Comparison of ENCODE assay signal across 12 mouse cellular contexts in genomic region chr1:179107211-179107610, GRCm38 (mm10).
DNase-seq lines count a peak whose midpoint lies in the region; ATAC-seq and TF ChIP-seq lines count a peak whose summit lies in the region.
"Had no signal": no experiment of that assay in that cellular context is flagged by ENCODE, and none has a peak within 500 bp of the region (broad histone marks: within the 10 kb centered on the region; RNA-seq: fewer than 3 reads in every experiment).

No protein-coding gene starts in this region.

- no peaks in the 10 kb centered on the region for H3K27me3 ChIP-seq in cerebellum, adult 2 months (ENCODE audit: control insufficient read depth, insufficient read depth, low read length)
- H3K27me3 ChIP-seq in liver, adult 2 months (ENCODE audit: control insufficient read depth, insufficient read depth, low read length): no peaks in the 10 kb centered on the region
- H3K27me3 ChIP-seq in embryonic facial prominence, embryonic 12.5 days: no peaks in the 10 kb centered on the region
- no peaks in the 10 kb centered on the region for H3K27me3 ChIP-seq in limb, embryonic 13.5 days
- H3K27me3 ChIP-seq: liver, embryonic 15.5 days had no signal

- H3K4me2 ChIP-seq in embryonic facial prominence, embryonic 12.5 days (replicated peaks): no peak overlapping the region
- H3K4me2 ChIP-seq in limb, embryonic 13.5 days (replicated peaks): no peak overlapping the region

- H3K79me2 ChIP-seq in liver, adult 2 months (ENCODE audit: control insufficient read depth, insufficient read depth, low read length): no peaks in the 10 kb centered on the region

- H3K9ac ChIP-seq in liver, adult 2 months (ENCODE audit: low read depth, low read length): no peak overlapping the region
- H3K9ac ChIP-seq in embryonic facial prominence, embryonic 12.5 days: no peak overlapping the region
- H3K9ac ChIP-seq in limb, embryonic 13.5 days: no peak overlapping the region
- H3K9ac ChIP-seq: liver, embryonic 15.5 days; neural tube, embryonic 12.5 days had no signal

- no peak overlapping the region for H3K27ac ChIP-seq in cerebellum, adult 2 months (ENCODE audit: insufficient read depth, low read length)
- H3K27ac ChIP-seq in liver, adult 2 months (replicated peaks; ENCODE audit: insufficient read depth, low read depth, low read length): no peak overlapping the region
- peak overlapping the region; percentile 85 for H3K27ac ChIP-seq in embryonic facial prominence, embryonic 12.5 days
- no peak overlapping the region for H3K27ac ChIP-seq in limb, embryonic 13.5 days
- H3K27ac ChIP-seq: neural tube, embryonic 12.5 days had no signal

- TF ChIP-seq POLR2A in cerebellum, adult 2 months (IDR thresholded peaks at IDR 0.05; ENCODE audit: borderline replicate concordance, insufficient read depth, low read length): no peak
- no peak for TF ChIP-seq POLR2A in liver, adult 2 months (IDR thresholded peaks at IDR 0.05; ENCODE audit: extremely low read depth, insufficient read depth, low read length)

- TF ChIP-seq CTCF in cerebellum, adult 2 months (IDR thresholded peaks at IDR 0.05; ENCODE audit: borderline replicate concordance, insufficient read depth, low read depth, low read length): no peak
- no peak for TF ChIP-seq CTCF in liver, adult 2 months (IDR thresholded peaks at IDR 0.05; ENCODE audit: low read depth, low read length)

- no peak overlapping the region for H3K4me3 ChIP-seq in cerebellum, adult 2 months (replicated peaks; ENCODE audit: insufficient read depth, low read depth, low read length)
- H3K4me3 ChIP-seq in liver, adult 2 months (ENCODE audit: insufficient read depth, low read depth, low read length): no peak overlapping the region
- H3K4me3 ChIP-seq in embryonic facial prominence, embryonic 12.5 days: no peak overlapping the region
- H3K4me3 ChIP-seq in limb, embryonic 13.5 days: no peak overlapping the region
- H3K4me3 ChIP-seq: liver, embryonic 15.5 days; neural tube, embryonic 12.5 days had no signal

- no peak for ATAC-seq in embryonic facial prominence, embryonic 12.5 days (ENCODE audit: insufficient number of reproducible peaks, insufficient read depth, low FRiP score, low TSS enrichment)
- ATAC-seq in limb, embryonic 13.5 days (ENCODE audit: low FRiP score, low read depth): peak; percentile 85; the same call in 1 of the 2 replicates
- no peak for ATAC-seq in erythroid progenitor cell, adult 5-6 weeks (replicated peaks; ENCODE audit: low FRiP score, poor library complexity, severe bottlenecking)

- H3K4me1 ChIP-seq in cerebellum, adult 2 months (ENCODE audit: control insufficient read depth, insufficient read depth, low read length): peaks cover 5% of the 10 kb centered on the region; the same call in 1 of the 2 replicates
- H3K4me1 ChIP-seq in liver, adult 2 months (ENCODE audit: control insufficient read depth, insufficient read depth, low read length): peaks cover 10% of the 10 kb centered on the region
- H3K4me1 ChIP-seq in embryonic facial prominence, embryonic 12.5 days: peaks cover 28% of the 10 kb centered on the region
- peaks cover 35% of the 10 kb centered on the region for H3K4me1 ChIP-seq in limb, embryonic 13.5 days

- peak; percentile 25 to 47 for DNase-seq in cerebellum, adult 2 months
- DNase-seq in cerebellum, adult 8-10 months: no peak
- DNase-seq in liver, adult 2 months (ENCODE audit: extremely low read depth, low read depth, low spot score): peak; percentile 32
- no peak for DNase-seq in liver
- DNase-seq in kidney, postnatal 10 days: no peak
- DNase-seq: heart, postnatal 36 days; kidney, postnatal 4 days had no signal

- no peaks in the 10 kb centered on the region for H3K36me3 ChIP-seq in liver, adult 2 months (ENCODE audit: control insufficient read depth, insufficient read depth, low read length)
- no peaks in the 10 kb centered on the region for H3K36me3 ChIP-seq in embryonic facial prominence, embryonic 12.5 days
- no peaks in the 10 kb centered on the region for H3K36me3 ChIP-seq in limb, embryonic 13.5 days
- H3K36me3 ChIP-seq: liver, embryonic 15.5 days; neural tube, embryonic 12.5 days had no signal

- no peaks in the 10 kb centered on the region for H3K9me3 ChIP-seq in embryonic facial prominence, embryonic 12.5 days
- no peaks in the 10 kb centered on the region for H3K9me3 ChIP-seq in limb, embryonic 13.5 days
- H3K9me3 ChIP-seq: liver, embryonic 15.5 days; neural tube, embryonic 12.5 days had no signal

- WGBS in cerebellum, adult 2 months: 53% methylated on average over 7 of the region's 7 CpGs
- WGBS in liver, adult 2 months: 27% methylated on average over 7 of the region's 7 CpGs
- WGBS in embryonic facial prominence, embryonic 12.5 days: 42% methylated on average over 7 of the region's 7 CpGs
- WGBS in limb, embryonic 13.5 days: 24% methylated on average over 7 of the region's 7 CpGs

Comparison
In these comparisons a context has a peak if more than half of its experiments do, and no peak if none do; other contexts are left out.
1. DNase-seq: peak in cerebellum, adult 2 months (2 of 2) and liver, adult 2 months (single experiment); none in cerebellum, adult 8-10 months (single experiment), liver (single experiment) and kidney, postnatal 10 days (single experiment).